Mouse (Mus musculus) embryonic facial prominence, embryonic 13.5 days (tissue): ENCODE measurements around the gene Izumo1r. TPM values are rescaled to one million over a fixed set of nuclear protein-coding genes. Genes with fewer than 3 reads are reported as not detected.

Experiments
- ATAC-seq: fragments of 200-750 bp; cut with Nextera tagmentation; 2 replicates; pipeline ENCODE4 v1.8.0; 2017; ENCODE audit warnings: low read depth; ENCODE audit not compliant: insufficient number of reproducible peaks, insufficient read depth, low FRiP score, low TSS enrichment
- H3K27ac ChIP-seq: fragments of 300-500 bp; sonication (generic); 2 replicates; pipeline ENCODE4 v1.5.1; 2015; ENCODE audit warnings: moderate library complexity, mild to moderate bottlenecking, inconsistent platforms
- H3K27me3 ChIP-seq: fragments of 300-500 bp; sonication (generic); 2 replicates; pipeline ENCODE4 v1.6.1; 2015; ENCODE audit warnings: mild to moderate bottlenecking, inconsistent platforms
- H3K36me3 ChIP-seq: fragments of 300-500 bp; sonication (generic); 2 replicates; pipeline ENCODE4 v1.6.1; 2015; ENCODE audit warnings: mild to moderate bottlenecking, inconsistent platforms
- H3K4me1 ChIP-seq: fragments of 300-500 bp; sonication (generic); 2 replicates; pipeline ENCODE4 v1.6.1; 2015; ENCODE audit warnings: inconsistent platforms
- H3K4me2 ChIP-seq: fragments of 300-500 bp; sonication (generic); 2 replicates; pipeline ENCODE4 v1.6.1; 2015; ENCODE audit warnings: moderate library complexity, mild to moderate bottlenecking, inconsistent platforms
- H3K4me3 ChIP-seq: fragments of 300-500 bp; sonication (generic); 2 replicates; pipeline ENCODE4 v1.5.1; 2015; ENCODE audit warnings: mild to moderate bottlenecking, inconsistent platforms
- H3K9ac ChIP-seq: fragments of 300-500 bp; sonication (generic); 2 replicates; pipeline ENCODE4 v1.6.1; 2015; ENCODE audit warnings: mild to moderate bottlenecking, inconsistent platforms
- H3K9me3 ChIP-seq: fragments of 300-500 bp; sonication (generic); 2 replicates; pipeline ENCODE4 v1.6.1; 2016; ENCODE audit warnings: inconsistent platforms
- WGBS: fragments of 180-500 bp; shearing (Covaris S2); methylation state at CpG from one replicate; pipeline ENCODE4 v1.1.7; 2015; ENCODE audit warnings: mixed read lengths; 5-methylcytosine and 5-hydroxymethylcytosine counted together
- polyA plus RNA-seq: library from polyadenylated mRNA; unstranded; fragments of >200 nt; fragmentation: Nextera tagmentation; extraction: Ambion mirVana; gene quantifications from 2 replicates; pipeline ENCODE4 v1.2.1, GENCODE M21; 2015

Izumo1r gene
- polyA plus RNA-seq, 1 experiment from 2014 or later, result 0.44 TPM

DNA sequence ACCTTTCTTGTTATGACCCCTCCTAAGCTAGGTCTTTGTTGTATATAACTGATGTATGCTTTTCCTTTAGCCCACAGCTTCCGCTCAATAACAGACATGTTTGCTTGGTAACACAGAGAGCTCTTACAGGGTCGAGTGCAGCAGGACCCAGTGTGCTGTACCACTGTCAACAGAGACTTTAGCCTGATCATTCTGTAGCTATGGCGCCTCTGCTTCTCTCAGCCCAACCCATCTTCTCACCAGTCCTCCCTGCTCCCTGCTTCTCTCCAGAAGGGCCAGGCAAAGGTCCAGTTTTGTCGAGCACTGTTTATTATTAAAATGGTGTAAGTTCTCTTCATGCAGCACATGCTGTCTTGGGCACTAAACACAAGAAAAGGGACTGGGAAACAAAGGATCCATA is 19.9 kb upstream of the Izumo1r start:
- Histone ChIP-seq H3K36me3 (no peaks in the 10 kb centered on the region), H3K9me3 (no peaks in the 10 kb centered on the region), H3K4me2 (no peak overlapping the region), H3K9ac (no peak overlapping the region), H3K27me3 (no peaks in the 10 kb centered on the region), H3K4me3 (no peak overlapping the region), H3K27ac (no peak overlapping the region), H3K4me1 (peaks cover 7% of the 10 kb centered on the region)
- ATAC-seq, result no peak
- WGBS, result 65% methylated on average over 4 of the region's 4 CpGs

DNA sequence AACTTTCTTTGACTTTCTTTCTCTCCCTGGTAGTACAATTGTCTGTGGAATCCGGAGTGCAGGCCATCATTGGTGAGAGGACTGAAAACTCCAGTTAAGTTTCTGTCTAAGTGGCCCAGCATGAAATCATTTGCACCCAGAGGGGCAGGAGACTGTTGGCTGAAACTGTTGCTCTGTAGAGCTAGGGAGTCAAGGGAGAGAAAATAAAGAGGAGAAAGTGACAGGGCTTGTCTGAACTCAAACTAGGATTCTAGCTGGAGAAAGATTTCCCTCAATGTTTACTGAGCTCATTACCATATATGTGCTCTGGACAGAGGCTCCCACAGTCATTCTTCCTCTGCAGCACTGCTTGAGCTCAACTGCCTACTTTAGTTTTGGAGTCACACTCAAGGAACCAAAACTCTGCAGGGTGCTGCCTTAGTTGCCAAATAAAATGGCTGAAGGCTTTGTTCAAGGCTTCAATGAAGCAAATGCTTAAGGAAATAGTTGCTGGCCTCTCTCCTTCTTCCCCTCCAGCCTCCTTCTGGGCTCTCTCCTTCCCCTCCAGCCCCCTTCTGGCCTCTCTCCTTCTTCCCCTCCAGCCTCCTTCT is 18.3 kb upstream of the Izumo1r start:
- no peak for ATAC-seq
- Histone ChIP-seq H3K9me3 (no peaks in the 10 kb centered on the region), H3K27me3 (no peaks in the 10 kb centered on the region), H3K27ac (no peak overlapping the region), H3K9ac (no peak overlapping the region), H3K4me2 (no peak overlapping the region), H3K36me3 (no peaks in the 10 kb centered on the region), H3K4me1 (peaks cover 7% of the 10 kb centered on the region), H3K4me3 (no peak overlapping the region)
- 32% methylated on average over 1 of the region's 1 CpGs for WGBS

DNA sequence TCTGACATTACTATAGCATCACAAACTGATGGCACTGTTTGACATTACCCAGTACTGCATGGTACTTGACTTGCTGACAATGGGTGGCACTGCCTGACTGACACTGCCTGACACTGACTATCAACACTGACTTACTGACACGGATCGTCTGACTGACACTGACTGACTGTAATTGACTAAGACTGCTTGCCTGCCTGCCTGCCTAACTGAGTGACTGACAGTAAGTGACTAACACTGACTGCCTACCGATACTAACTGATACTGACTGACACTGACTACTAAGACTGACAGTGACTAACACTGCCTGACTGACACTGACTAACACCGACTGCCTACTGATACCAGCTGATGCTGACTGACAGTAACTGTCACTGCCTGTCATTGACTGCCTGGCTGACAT is 17.5 kb upstream of the Izumo1r start:
- Histone ChIP-seq H3K27me3 (no peaks in the 10 kb centered on the region), H3K4me1 (0 out of 2 replicates have a peak, but pooled peaks cover 1% of the 10 kb centered on the region), H3K4me2 (no peak overlapping the region), H3K27ac (no peak overlapping the region), H3K9me3 (no peaks in the 10 kb centered on the region), H3K36me3 (no peaks in the 10 kb centered on the region), H3K4me3 (no peak overlapping the region), H3K9ac (no peak overlapping the region)
- 60% methylated on average over 4 of the region's 4 CpGs for WGBS
- no peak for ATAC-seq

GRCm38 (mm10) chr9:14920608-14921007 is 16.9 kb upstream of the Izumo1r start:
- no peak overlapping the region for H3K9ac ChIP-seq
- no peak overlapping the region for H3K4me3 ChIP-seq
- H3K4me2 ChIP-seq, result no peak overlapping the region
- no peak overlapping the region for H3K27ac ChIP-seq
- H3K9me3 ChIP-seq, result no peaks in the 10 kb centered on the region
- ATAC-seq, result no peak
- no peaks in the 10 kb centered on the region for H3K36me3 ChIP-seq
- no peaks in the 10 kb centered on the region for H3K4me1 ChIP-seq
- WGBS, result 75% methylated on average over 4 of the region's 4 CpGs
- no peaks in the 10 kb centered on the region for H3K27me3 ChIP-seq

DNA sequence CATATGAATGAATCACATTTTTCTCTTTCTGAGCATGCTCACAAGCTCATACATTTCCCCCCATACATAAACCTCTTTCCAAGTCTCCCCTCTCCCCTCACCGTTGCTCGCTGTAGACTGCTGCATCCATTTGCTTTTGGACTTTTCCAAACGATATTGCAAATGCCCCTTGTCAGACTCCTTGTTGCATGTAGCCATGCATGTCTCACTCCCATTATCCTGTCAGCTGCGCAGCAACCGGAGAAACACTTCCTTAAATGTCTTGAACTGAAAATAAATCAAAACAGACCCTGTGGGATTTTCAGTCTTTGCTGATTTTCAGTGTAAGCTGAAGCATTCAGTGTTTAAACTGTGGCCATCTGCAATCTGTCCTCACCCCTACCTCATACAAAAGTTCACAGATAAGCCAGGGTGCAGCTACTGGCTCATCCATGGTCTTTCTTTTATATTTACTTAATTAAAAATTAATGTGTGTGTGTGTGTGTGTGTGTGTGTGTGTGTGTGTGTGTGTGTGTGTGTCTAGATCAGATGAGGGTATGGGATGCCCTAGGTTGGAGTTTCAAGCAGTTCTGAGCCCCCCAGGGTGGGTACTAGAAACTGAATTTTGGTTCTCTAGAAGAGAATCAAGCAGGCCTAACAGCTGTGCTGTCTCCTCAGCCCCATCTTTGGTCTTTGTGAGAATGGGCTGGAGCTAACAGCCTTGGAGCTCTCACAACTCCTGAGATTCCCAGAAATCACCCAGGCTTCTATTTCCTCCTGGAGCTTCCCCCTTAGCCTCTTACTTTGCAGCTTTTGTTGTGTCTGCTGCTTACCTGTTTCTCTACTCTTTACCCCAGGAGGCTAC is 15.3 kb upstream of the Izumo1r start:
- no peak overlapping the region for H3K27ac ChIP-seq
- 51% methylated on average over 5 of the region's 5 CpGs for WGBS
- no peaks in the 10 kb centered on the region for H3K27me3 ChIP-seq
- H3K4me3 ChIP-seq, result no peak overlapping the region
- no peak for ATAC-seq
- H3K9me3 ChIP-seq, result no peaks in the 10 kb centered on the region
- H3K36me3 ChIP-seq, result no peaks in the 10 kb centered on the region
- no peak overlapping the region for H3K9ac ChIP-seq
- H3K4me1 ChIP-seq, result no peaks in the 10 kb centered on the region
- no peak overlapping the region for H3K4me2 ChIP-seq

GRCm38 (mm10) chr9:14917661-14918060 is 13.9 kb upstream of the Izumo1r start:
- H3K36me3 ChIP-seq, result no peaks in the 10 kb centered on the region
- H3K9me3 ChIP-seq, result no peaks in the 10 kb centered on the region
- no peak overlapping the region for H3K27ac ChIP-seq
- no peak overlapping the region for H3K4me3 ChIP-seq
- no peak for ATAC-seq
- H3K4me1 ChIP-seq, result no peaks in the 10 kb centered on the region
- 90% methylated on average over 2 of the region's 2 CpGs for WGBS
- H3K9ac ChIP-seq, result no peak overlapping the region
- no peaks in the 10 kb centered on the region for H3K27me3 ChIP-seq
- no peak overlapping the region for H3K4me2 ChIP-seq

DNA sequence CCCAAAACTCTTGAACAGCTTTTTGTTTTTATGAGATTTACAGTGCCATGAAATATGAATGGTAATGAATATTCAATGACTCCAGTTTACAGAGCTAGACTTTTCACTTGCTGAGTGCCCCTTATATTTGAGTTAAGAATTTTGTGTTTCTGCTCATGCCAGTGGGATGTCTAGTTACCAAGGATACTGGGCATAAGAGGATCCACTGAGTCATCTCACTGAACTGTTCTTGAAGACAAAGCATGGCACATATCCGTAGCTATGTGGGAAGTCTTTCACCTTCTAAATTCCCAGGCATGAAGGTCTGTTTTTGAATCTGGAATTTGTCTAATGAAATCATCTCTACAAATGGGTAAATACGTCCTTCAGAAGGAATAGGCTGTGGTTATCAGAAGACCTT is 8.3 kb upstream of the Izumo1r start:
- no peaks in the 10 kb centered on the region for H3K9me3 ChIP-seq
- H3K4me2 ChIP-seq, result no peak overlapping the region
- no peak for ATAC-seq
- no peaks in the 10 kb centered on the region for H3K4me1 ChIP-seq
- no peak overlapping the region for H3K9ac ChIP-seq
- H3K27me3 ChIP-seq, result no peaks in the 10 kb centered on the region
- 77% methylated on average over 2 of the region's 2 CpGs for WGBS
- no peaks in the 10 kb centered on the region for H3K36me3 ChIP-seq
- no peak overlapping the region for H3K27ac ChIP-seq
- no peak overlapping the region for H3K4me3 ChIP-seq

GRCm38 (mm10) chr9:14909981-14910380 is 6.2 kb upstream of the Izumo1r start:
- Histone ChIP-seq H3K4me1 (peaks cover 9% of the 10 kb centered on the region), H3K27me3 (no peaks in the 10 kb centered on the region), H3K4me3 (no peak overlapping the region), H3K36me3 (no peaks in the 10 kb centered on the region), H3K9me3 (no peaks in the 10 kb centered on the region), H3K9ac (no peak overlapping the region), H3K4me2 (no peak overlapping the region), H3K27ac (no peak overlapping the region)
- 44% methylated on average over 5 of the region's 5 CpGs for WGBS
- no peak for ATAC-seq

- H3K9me3 ChIP-seq, result no peaks in the 10 kb centered on the region
- H3K4me3 ChIP-seq, result no peak overlapping the region
- 50% methylated on average over 7 of the region's 7 CpGs for WGBS
- ATAC-seq, result no peak
- no peaks in the 10 kb centered on the region for H3K27me3 ChIP-seq
- no peak overlapping the region for H3K9ac ChIP-seq
- H3K4me1 ChIP-seq, result peaks cover 26% of the 10 kb centered on the region
- H3K4me2 ChIP-seq, result no peak overlapping the region
- no peaks in the 10 kb centered on the region for H3K36me3 ChIP-seq
- no peak overlapping the region for H3K27ac ChIP-seq
Observed at GRCm38 (mm10) chr9:14907816-14908415, 4.2 kb upstream of the Izumo1r start.

DNA sequence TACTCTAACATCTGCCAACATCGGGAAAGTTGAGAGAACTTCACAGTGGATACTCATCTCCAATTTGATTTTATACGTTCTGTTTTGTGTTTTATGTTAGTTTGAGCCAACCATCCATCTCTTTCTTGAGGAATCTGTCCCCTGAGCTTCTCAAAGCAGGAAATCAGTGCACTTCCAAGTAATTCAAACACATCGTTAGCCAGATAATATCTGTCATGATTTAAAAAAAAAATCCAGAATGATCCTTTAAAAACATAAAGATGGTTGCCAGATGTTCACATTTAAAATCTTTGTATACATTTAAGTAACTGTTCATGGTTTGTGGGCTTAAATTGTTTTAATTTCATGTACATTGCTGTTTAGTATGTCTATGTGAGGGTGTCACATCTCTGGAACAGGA is 2.2 kb upstream of the Izumo1r start:
- Histone ChIP-seq H3K36me3 (no peaks in the 10 kb centered on the region), H3K4me3 (no peak overlapping the region), H3K4me2 (no peak overlapping the region), H3K4me1 (peaks cover 26% of the 10 kb centered on the region), H3K9ac (no peak overlapping the region), H3K27me3 (no peaks in the 10 kb centered on the region), H3K9me3 (no peaks in the 10 kb centered on the region), H3K27ac (no peak overlapping the region)
- ATAC-seq, result no peak
- 31% methylated on average over 3 of the region's 3 CpGs for WGBS

DNA sequence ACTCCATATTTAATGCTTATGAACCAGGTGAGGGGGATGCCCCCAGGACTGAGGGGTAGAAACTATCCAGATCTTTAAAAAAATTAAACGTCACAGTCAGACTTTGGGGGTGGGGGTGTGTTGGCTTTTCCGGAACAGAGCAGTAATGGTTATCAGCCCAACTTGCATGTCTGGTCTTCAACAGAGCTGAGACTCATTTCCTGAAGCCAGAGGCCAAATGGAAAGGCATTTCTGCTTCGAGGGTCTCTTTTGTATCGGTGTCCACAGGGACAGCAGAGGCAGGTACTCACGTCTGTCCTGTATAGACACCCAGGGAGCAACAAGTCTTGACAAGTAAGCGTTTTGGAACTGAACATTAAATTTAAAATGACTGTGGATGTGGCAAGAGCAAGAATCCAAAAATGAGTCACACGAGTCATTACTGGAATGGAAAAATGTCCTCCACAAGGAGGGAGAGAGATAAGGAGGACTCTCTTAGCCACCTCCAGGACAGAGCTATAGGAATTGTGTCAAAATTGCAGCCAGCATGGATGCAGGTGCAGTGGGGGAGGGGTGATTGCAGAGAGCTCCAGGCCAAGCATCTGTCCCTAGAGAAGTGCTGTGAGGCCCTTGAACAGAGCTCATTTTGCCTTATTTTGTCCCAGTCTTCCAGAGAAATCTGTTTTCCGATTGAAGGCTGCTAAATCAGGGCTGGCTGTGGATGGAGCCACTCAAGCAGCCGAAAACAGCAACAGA is 1.2 kb upstream of the Izumo1r start:
- H3K36me3 ChIP-seq, result no peaks in the 10 kb centered on the region
- no peak for ATAC-seq
- H3K4me2 ChIP-seq, result no peak overlapping the region
- WGBS, result 27% methylated on average over 9 of the region's 9 CpGs
- H3K27me3 ChIP-seq, result no peaks in the 10 kb centered on the region
- H3K9me3 ChIP-seq, result no peaks in the 10 kb centered on the region
- H3K4me3 ChIP-seq, result no peak overlapping the region
- peaks cover 26% of the 10 kb centered on the region for H3K4me1 ChIP-seq
- no peak overlapping the region for H3K9ac ChIP-seq
- no peak overlapping the region for H3K27ac ChIP-seq
